Mouse (Mus musculus) liver, embryonic 16.5 days (tissue): ENCODE measurements around the gene Taar7e. TPM values are rescaled to one million over a fixed set of nuclear protein-coding genes. Genes with fewer than 3 reads are reported as not detected.

Experiments
- ATAC-seq: fragments of 200-750 bp; cut with Nextera tagmentation; 2 replicates; pipeline ENCODE4 v1.8.0; 2017; ENCODE audit warnings: low read depth, mild to moderate bottlenecking, moderate number of reproducible peaks, moderate library complexity
- H3K27ac ChIP-seq: fragments of 300-500 bp; sonication (generic); 2 replicates; pipeline ENCODE4 v1.5.1; 2014; ENCODE audit warnings: mild to moderate bottlenecking, low read length
- H3K27me3 ChIP-seq: fragments of 300-500 bp; sonication (generic); 2 replicates; pipeline ENCODE4 v1.6.1; 2014; ENCODE audit warnings: low read depth, low read length, mixed read lengths; ENCODE audit not compliant: control insufficient read depth, insufficient read depth
- H3K36me3 ChIP-seq: fragments of 300-500 bp; sonication (generic); 2 replicates; pipeline ENCODE4 v1.6.1; 2014; ENCODE audit warnings: mild to moderate bottlenecking; ENCODE audit not compliant: control insufficient read depth, insufficient read depth
- H3K4me1 ChIP-seq: fragments of 300-500 bp; sonication (generic); 2 replicates; pipeline ENCODE4 v1.6.1; 2014; ENCODE audit warnings: low read depth, low read length, mixed read lengths; ENCODE audit not compliant: control insufficient read depth
- H3K4me2 ChIP-seq: fragments of 300-500 bp; sonication (generic); 2 replicates; pipeline ENCODE4 v1.6.1; 2014; ENCODE audit warnings: low read depth, low read length, mixed read lengths
- H3K4me3 ChIP-seq: fragments of 300-500 bp; sonication (generic); 2 replicates; pipeline ENCODE4 v1.5.1; 2014; ENCODE audit warnings: low read depth, mild to moderate bottlenecking, low read length
- H3K9ac ChIP-seq: fragments of 300-500 bp; sonication (generic); 2 replicates; pipeline ENCODE4 v1.6.1; 2014; ENCODE audit warnings: low read depth, low read length
- H3K9me3 ChIP-seq: fragments of 300-500 bp; sonication (generic); replicated peaks from 2 replicates; pipeline ENCODE4 v1.6.1; 2016; ENCODE audit warnings: low read length; ENCODE audit not compliant: control insufficient read depth
- WGBS: fragments of 180-500 bp; shearing (Covaris S2); extraction: QIAGEN DNeasy Blood & Tissue Kit; methylation state at CpG from one replicate; pipeline ENCODE4 v1.1.7; 2014; ENCODE audit not compliant: insufficient replicate concordance; 5-methylcytosine and 5-hydroxymethylcytosine counted together
- polyA plus RNA-seq: library from polyadenylated mRNA; unstranded; fragments of >200 nt; fragmentation: Nextera tagmentation; extraction: Ambion mirVana; gene quantifications from 2 replicates; pipeline ENCODE4 v1.2.1, GENCODE M21; 2015

Gene Taar7e
- not detected in 2 replicates for polyA plus RNA-seq

DNA sequence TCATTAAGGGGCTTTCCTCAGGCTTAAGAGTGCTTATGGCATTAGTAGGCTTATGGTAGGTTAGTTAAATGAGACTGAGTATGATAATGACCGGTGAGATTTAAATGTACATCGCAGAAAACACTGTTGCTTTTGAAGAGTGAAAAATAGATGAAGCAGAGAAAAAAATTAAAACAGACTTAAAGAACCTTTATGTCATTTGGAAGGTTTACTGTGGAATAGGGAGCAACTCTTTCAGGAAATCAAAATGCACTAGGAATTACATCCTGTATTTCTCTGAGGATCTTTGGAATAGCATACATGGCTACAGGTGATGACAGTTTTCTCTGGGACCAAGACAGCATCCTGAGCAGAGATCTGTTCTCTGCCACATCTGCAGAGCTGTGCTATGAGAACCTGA lies at the start of gene Taar7e:
Gene Taar7e, plus strand, starts transcription at position 301 of the 400 bp plus-strand sequence.
- Histone ChIP-seq H3K36me3 (no peaks in the 10 kb centered on the region), H3K27me3 (no peaks in the 10 kb centered on the region), H3K4me3 (no peak within 1 kb of the TSS), H3K27ac (no peak within 1 kb of the TSS), H3K9me3 (no peaks in the 10 kb centered on the region), H3K9ac (no peak within 1 kb of the TSS), H3K4me1 (no peaks in the 10 kb centered on the region), H3K4me2 (no peak within 1 kb of the TSS)
- ATAC-seq = no peak
- WGBS = 75% methylated on average over 2 of the region's 2 CpGs

DNA sequence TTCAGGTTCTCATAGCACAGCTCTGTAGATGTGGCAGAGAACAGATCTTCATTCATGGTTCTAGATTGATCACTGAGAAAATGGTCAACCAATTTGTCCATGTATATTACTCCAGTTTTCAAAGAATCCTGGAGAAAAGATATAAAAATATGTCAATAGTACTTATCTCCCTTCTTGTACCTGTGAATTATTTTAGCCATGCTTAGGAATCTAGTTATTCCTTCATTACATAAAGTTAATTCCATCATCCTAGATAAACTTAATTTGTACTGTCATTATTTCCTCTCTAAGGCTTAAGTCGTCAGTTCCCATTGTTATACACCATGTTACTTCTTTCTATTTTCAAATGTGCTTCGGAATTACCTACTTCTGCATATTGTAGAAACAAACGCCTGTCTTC lies 44.0 kb upstream of the Taar7e start, which contains the start of gene Taar7a:
Gene Taar7a, minus strand, starts transcription at position 101 of the 400 bp plus-strand sequence.
- H3K4me1 ChIP-seq = no peaks in the 10 kb centered on the region
- H3K36me3 ChIP-seq = no peaks in the 10 kb centered on the region
- H3K27ac ChIP-seq = no peak within 1 kb of the TSS
- H3K9me3 ChIP-seq = no peaks in the 10 kb centered on the region
- 71% methylated on average over 3 of the region's 3 CpGs for WGBS
- no peak within 1 kb of the TSS for H3K4me3 ChIP-seq
- no peak within 1 kb of the TSS for H3K4me2 ChIP-seq
- ATAC-seq = no peak
- H3K27me3 ChIP-seq = no peaks in the 10 kb centered on the region
- no peak within 1 kb of the TSS for H3K9ac ChIP-seq

DNA sequence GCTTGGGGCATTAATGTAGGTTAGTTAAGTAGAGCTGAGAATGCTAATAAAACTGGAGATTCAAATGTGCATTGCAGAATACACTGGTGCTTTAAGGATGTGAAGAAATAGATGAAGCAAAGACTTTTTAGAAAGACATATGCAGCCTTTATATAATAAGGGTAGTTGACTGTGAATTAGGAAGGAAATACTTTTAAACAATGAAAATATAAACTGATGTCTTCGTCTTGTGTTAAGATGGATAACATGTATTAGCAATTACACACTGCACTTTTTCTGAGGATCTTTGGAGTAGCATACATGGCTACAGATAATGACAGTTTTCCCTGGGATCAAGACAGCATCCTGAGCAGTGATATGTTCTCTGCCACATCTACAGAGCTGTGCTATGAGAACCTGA lies 37.8 kb upstream of the Taar7e start, which contains the start of gene Taar7b:
Gene Taar7b, plus strand, starts transcription at position 301 of the 400 bp plus-strand sequence.
- Histone ChIP-seq H3K4me2 (no peak within 1 kb of the TSS), H3K36me3 (no peaks in the 10 kb centered on the region), H3K4me1 (no peaks in the 10 kb centered on the region), H3K9ac (no peak within 1 kb of the TSS), H3K4me3 (no peak within 1 kb of the TSS), H3K27me3 (no peaks in the 10 kb centered on the region), H3K9me3 (no peaks in the 10 kb centered on the region), H3K27ac (no peak within 1 kb of the TSS)
- 68% methylated on average over 1 of the region's 1 CpGs for WGBS
- ATAC-seq = no peak

DNA sequence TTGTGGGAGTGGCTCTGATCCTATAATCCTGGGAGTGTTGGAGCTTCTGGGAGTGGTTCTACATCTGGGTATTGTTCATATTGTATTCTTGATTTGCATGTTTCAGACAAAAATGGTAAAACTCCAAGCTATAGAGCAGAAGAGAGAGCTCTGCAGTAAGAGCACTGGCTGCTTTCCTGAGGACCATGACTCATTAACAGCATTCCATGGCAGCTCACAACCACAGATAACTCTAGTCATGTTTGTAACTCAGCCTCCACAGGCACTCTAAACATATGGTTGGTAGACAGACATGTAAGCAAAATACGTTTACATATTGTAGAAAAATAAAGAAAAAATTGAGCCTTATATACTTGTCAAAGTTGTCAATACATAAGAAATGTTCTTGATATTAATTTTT lies 31.0 kb upstream of the Taar7e start:
- Histone ChIP-seq H3K27ac (no peak overlapping the region), H3K27me3 (no peaks in the 10 kb centered on the region), H3K4me1 (peaks cover 8% of the 10 kb centered on the region), H3K9me3 (no peaks in the 10 kb centered on the region), H3K4me2 (no peak overlapping the region), H3K4me3 (no peak overlapping the region), H3K9ac (no peak overlapping the region), H3K36me3 (no peaks in the 10 kb centered on the region)
- no peak for ATAC-seq
- 26% methylated on average over 1 of the region's 1 CpGs for WGBS

DNA sequence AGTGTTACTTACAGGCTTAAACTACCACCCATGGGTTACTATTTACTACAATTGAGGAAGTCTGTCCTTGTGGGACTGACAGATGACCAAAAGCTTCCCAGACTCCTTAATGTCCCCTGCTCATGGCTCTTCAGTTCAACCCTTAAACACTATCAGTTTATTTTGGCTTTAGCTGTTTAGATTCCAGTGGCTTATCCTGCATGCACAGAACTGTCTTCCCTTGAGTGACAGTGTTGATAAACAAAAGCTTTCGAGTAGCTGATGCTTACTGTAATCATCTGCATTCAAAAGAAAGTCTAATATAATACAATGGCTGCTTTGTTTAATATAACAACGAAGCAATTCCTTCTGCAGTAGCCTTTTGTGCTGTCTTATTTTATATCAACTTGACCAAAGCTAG lies 30.4 kb upstream of the Taar7e start:
- Histone ChIP-seq H3K9me3 (no peaks in the 10 kb centered on the region), H3K9ac (no peak overlapping the region), H3K27me3 (no peaks in the 10 kb centered on the region), H3K27ac (no peak overlapping the region), H3K36me3 (no peaks in the 10 kb centered on the region), H3K4me2 (0 out of 2 replicates have a peak overlapping the region, but pooled peaks have one; percentile 17), H3K4me1 (peaks cover 8% of the 10 kb centered on the region), H3K4me3 (no peak overlapping the region)
- peak; percentile 81 for ATAC-seq
- WGBS = 20% methylated on average over 2 of the region's 2 CpGs

DNA sequence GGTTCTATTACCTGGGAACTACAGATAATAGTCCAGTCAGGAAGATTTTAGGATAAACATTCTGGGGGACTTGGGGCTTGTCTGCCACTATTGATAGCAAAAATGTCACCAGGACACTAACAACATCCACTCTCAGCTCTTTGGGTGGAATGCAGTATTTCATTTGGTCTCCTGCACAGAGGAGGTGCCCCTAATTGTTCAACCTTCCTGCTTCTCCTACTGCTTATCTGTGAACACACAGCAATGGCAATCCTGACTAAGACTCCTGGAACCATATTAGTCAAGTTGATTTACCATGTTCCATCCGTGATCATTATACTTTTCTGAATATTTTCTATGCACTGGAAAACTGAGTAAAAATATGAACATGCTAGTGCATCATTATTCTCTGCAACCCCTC lies 29.3 kb upstream of the Taar7e start:
- peaks cover 8% of the 10 kb centered on the region for H3K4me1 ChIP-seq
- H3K36me3 ChIP-seq = no peaks in the 10 kb centered on the region
- no peaks in the 10 kb centered on the region for H3K9me3 ChIP-seq
- no peak overlapping the region for H3K27ac ChIP-seq
- H3K4me2 ChIP-seq = no peak overlapping the region
- peak; percentile 39; the same call in 1 of the 2 replicates for ATAC-seq
- H3K27me3 ChIP-seq = no peaks in the 10 kb centered on the region
- no peak overlapping the region for H3K9ac ChIP-seq
- 45% methylated on average over 1 of the region's 1 CpGs for WGBS
- no peak overlapping the region for H3K4me3 ChIP-seq

DNA sequence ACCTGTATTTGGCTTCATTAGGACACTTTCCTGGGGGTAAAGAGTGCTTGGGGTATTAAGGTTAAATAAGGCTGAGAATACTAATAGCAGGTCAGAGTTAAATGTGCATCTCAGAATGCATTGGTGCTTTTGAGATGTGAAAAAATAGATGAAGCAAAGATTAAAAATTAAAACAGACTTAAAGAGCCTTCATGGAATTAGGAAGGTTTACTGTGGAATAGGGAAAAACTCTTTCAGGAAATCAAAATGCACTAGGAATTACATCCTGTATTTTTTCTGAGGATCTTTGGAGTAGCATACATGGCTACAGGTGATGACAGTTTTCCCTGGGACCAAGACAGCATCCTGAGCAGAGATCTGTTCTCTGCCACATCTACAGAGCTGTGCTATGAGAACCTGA lies 10.5 kb upstream of the Taar7e start, which contains the start of gene Taar7d:
Gene Taar7d, plus strand, starts transcription at position 301 of the 400 bp plus-strand sequence.
- ATAC-seq = no peak
- H3K27ac ChIP-seq = no peak within 1 kb of the TSS

DNA sequence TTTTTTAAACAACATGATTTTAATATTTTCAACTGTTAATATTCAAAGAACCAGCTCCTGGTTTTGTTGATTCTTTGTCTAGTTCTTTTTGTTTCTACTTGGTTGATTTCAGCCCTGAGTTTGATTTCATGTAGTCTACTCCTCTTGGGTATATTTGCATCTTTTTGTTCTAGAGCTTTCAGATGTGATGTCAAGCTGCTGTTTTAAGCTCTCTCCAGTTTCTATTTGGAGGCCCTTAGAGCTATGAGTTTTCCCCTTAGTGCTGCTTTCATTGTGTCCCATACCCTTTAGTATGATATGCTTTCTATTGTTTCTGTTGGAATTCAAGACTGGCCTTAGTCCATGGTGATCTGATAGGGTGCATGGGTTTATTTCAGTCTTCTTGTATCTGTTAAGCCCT lies 6.1 kb upstream of the Taar7e start:
- ATAC-seq = no peak
- Histone ChIP-seq H3K4me3 (no peak overlapping the region), H3K27me3 (no peaks in the 10 kb centered on the region), H3K36me3 (no peaks in the 10 kb centered on the region), H3K4me2 (no peak overlapping the region), H3K9ac (no peak overlapping the region), H3K9me3 (no peaks in the 10 kb centered on the region), H3K4me1 (no peaks in the 10 kb centered on the region), H3K27ac (no peak overlapping the region)

More for the DNA sequence above, 10.5 kb upstream of the Taar7e start, which contains the start of gene Taar7d:
- H3K4me1 ChIP-seq = no peaks in the 10 kb centered on the region
- no peaks in the 10 kb centered on the region for H3K27me3 ChIP-seq
- H3K4me2 ChIP-seq = no peak within 1 kb of the TSS
- no peaks in the 10 kb centered on the region for H3K36me3 ChIP-seq
- no peaks in the 10 kb centered on the region for H3K9me3 ChIP-seq
- H3K9ac ChIP-seq = no peak within 1 kb of the TSS
- H3K4me3 ChIP-seq = no peak within 1 kb of the TSS

DNA sequence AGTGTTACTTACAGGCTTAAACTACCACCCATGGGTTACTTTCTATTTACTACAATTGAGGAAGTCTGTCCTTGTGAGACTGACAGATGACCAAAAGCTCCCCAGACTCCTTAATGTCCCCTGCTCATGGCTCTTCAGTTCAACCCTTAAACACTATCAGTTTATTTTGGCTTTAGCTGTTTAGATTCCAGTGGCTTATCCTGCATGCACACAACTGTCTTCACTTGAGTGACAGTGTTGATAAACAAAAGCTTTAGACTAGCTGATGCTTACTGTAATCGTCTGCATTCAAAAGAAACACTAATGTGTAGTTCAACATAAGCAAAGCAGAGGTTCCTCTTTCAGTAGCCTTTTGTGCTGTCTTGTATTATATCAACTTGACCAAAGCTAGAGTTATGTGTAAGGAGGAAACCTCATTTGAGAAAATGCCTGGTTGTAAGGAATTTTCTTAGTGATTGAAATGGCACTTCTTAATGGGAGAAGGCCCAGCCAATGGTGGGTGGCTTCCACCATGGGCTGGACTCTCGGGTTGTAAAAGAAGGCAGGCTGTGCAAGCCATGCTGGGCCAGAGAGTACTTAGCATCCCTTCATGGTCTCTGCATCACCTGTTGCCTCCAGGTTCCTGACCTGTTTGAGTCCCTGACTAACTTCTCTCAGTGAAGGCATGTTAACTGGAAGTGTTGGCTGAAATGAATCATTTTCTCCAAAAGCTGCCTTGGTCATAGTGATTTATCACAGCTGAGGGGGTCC lies 2.9 kb downstream of the Taar7e start:
- peak; percentile 78 for ATAC-seq
- Histone ChIP-seq H3K4me2 (no peak overlapping the region), H3K36me3 (no peaks in the 10 kb centered on the region), H3K27me3 (no peaks in the 10 kb centered on the region), H3K4me1 (no peaks in the 10 kb centered on the region), H3K9ac (no peak overlapping the region), H3K4me3 (no peak overlapping the region), H3K27ac (no peak overlapping the region), H3K9me3 (no peaks in the 10 kb centered on the region)
- 27% methylated on average over 2 of the region's 2 CpGs for WGBS
